In genomic region chr10:26373951-26374435, GRCm38 (mm10) we compare ENCODE assay signal across 7 mouse cellular contexts. TPM values are rescaled to one million over a fixed set of nuclear protein-coding genes. Genes with fewer than 3 reads are reported as not detected.
DNase-seq lines count a peak whose midpoint lies in the region; ATAC-seq and TF ChIP-seq lines count a peak whose summit lies in the region.

No protein-coding gene starts in this region.

- peak overlapping the region; percentile 85 for H3K4me3 ChIP-seq in cortical plate, adult 2 months (ENCODE audit: insufficient read depth, low read length)
- peak overlapping the region; percentile 85 for H3K4me3 ChIP-seq in intestine, embryonic 16.5 days (ENCODE audit: low read length)
- H3K4me3 ChIP-seq in limb, embryonic 13.5 days = peak overlapping the region; percentile 88
- peak overlapping the region; percentile 86 for H3K4me3 ChIP-seq in midbrain, embryonic 14.5 days (replicated peaks; ENCODE audit: low read depth, low read length)

- peak; percentile 72 for ATAC-seq in intestine, embryonic 16.5 days
- peak; percentile 30; the same call in 1 of the 2 replicates for ATAC-seq in limb, embryonic 13.5 days (ENCODE audit: low FRiP score, low read depth)
- ATAC-seq in midbrain, embryonic 14.5 days (ENCODE audit: low FRiP score, low TSS enrichment) = peak; percentile 38

- H3K27me3 ChIP-seq in intestine, embryonic 16.5 days (replicated peaks; ENCODE audit: control insufficient read depth, insufficient read depth, low read length) = no peaks in the 10 kb centered on the region
- no peaks in the 10 kb centered on the region for H3K27me3 ChIP-seq in limb, embryonic 13.5 days
- no peaks in the 10 kb centered on the region for H3K27me3 ChIP-seq in midbrain, embryonic 14.5 days (ENCODE audit: control insufficient read depth, insufficient read depth, low read length)

- no peaks in the 10 kb centered on the region for H3K4me1 ChIP-seq in cortical plate, adult 2 months (ENCODE audit: control insufficient read depth, insufficient read depth, low read length)
- 0 out of 2 replicates have a peak, but pooled peaks cover 4% of the 10 kb centered on the region for H3K4me1 ChIP-seq in intestine, embryonic 16.5 days (ENCODE audit: control insufficient read depth, insufficient read depth, low read length)
- peaks cover 18% of the 10 kb centered on the region for H3K4me1 ChIP-seq in limb, embryonic 13.5 days
- H3K4me1 ChIP-seq in midbrain, embryonic 14.5 days (ENCODE audit: control insufficient read depth, insufficient read depth, low read length) = peaks cover 17% of the 10 kb centered on the region; the same call in 1 of the 2 replicates

- no peak for TF ChIP-seq CTCF in cortical plate, adult 2 months (IDR thresholded peaks at IDR 0.05; ENCODE audit: extremely low read depth, insufficient read depth, low read length)

- intact Hi-C loops in gastrocnemius, postnatal 36 days (cut with DNase I) = loop anchor here (5.0 to 10.0 kb wide), 3 partner anchors 161 to 521 kb away; no protein-coding TSS in a partner anchor

- TF ChIP-seq POLR2A in cortical plate, adult 2 months (IDR thresholded peaks at IDR 0.05; ENCODE audit: extremely low read depth, insufficient read depth, low read length) = no peak

- H3K9ac ChIP-seq in intestine, embryonic 16.5 days (ENCODE audit: low read depth, low read length) = peak overlapping the region; percentile 95
- peak overlapping the region; percentile 99 for H3K9ac ChIP-seq in limb, embryonic 13.5 days
- H3K9ac ChIP-seq in midbrain, embryonic 14.5 days (replicated peaks; ENCODE audit: low read length) = peak overlapping the region; percentile 90

- WGBS in intestine, embryonic 16.5 days = under 1% methylated on average over 58 of the region's 71 CpGs
- under 1% methylated on average over 52 of the region's 71 CpGs for WGBS in limb, embryonic 13.5 days
- 1% methylated on average over 71 of the region's 71 CpGs for WGBS in midbrain, embryonic 14.5 days

- peak overlapping the region; percentile 92 for H3K27ac ChIP-seq in cortical plate, adult 2 months (ENCODE audit: insufficient read depth, low read length)
- peak overlapping the region; percentile 93 for H3K27ac ChIP-seq in intestine, embryonic 16.5 days (ENCODE audit: low read length)
- H3K27ac ChIP-seq in limb, embryonic 13.5 days = peak overlapping the region; percentile 98
- peak overlapping the region; percentile 96 for H3K27ac ChIP-seq in midbrain, embryonic 14.5 days (replicated peaks; ENCODE audit: low read depth, low read length)

- H3K4me2 ChIP-seq in intestine, embryonic 16.5 days (ENCODE audit: low read depth, low read length) = peak overlapping the region; percentile 68
- H3K4me2 ChIP-seq in limb, embryonic 13.5 days (replicated peaks) = peak overlapping the region; percentile 74
- peak overlapping the region; percentile 98 for H3K4me2 ChIP-seq in midbrain, embryonic 14.5 days (ENCODE audit: low read length)

- DNase-seq in adipocyte (ENCODE audit: low spot score) = peak; percentile 50
- peak; percentile 55 to 58 for DNase-seq in gastrocnemius, postnatal 36 days
- peak; percentile 80 for DNase-seq in midbrain, embryonic 14.5 days
- peak; percentile 59 to 62 for DNase-seq in spleen, postnatal 36 days (ENCODE audit: low spot score in 2 of 2)

- no peaks in the 10 kb centered on the region for H3K9me3 ChIP-seq in intestine, embryonic 16.5 days (ENCODE audit: control insufficient read depth, low read length)
- no peaks in the 10 kb centered on the region for H3K9me3 ChIP-seq in limb, embryonic 13.5 days
- no peaks in the 10 kb centered on the region for H3K9me3 ChIP-seq in midbrain, embryonic 14.5 days (ENCODE audit: control insufficient read depth, low read length)

- no peaks in the 10 kb centered on the region for H3K36me3 ChIP-seq in intestine, embryonic 16.5 days (ENCODE audit: control insufficient read depth, insufficient read depth, low read length)
- H3K36me3 ChIP-seq in limb, embryonic 13.5 days = peaks cover 4% of the 10 kb centered on the region
- 0 out of 2 replicates have a peak, but pooled peaks cover under 1% of the 10 kb centered on the region for H3K36me3 ChIP-seq in midbrain, embryonic 14.5 days (ENCODE audit: control insufficient read depth, insufficient read depth, low read length)

RNA-seq across cellular contexts. Expression of gene L3mbtl3, which starts 1.8 kb away (rescaled TPM):
- 15.6 and 15.7 TPM in 2 replicates for polyA plus RNA-seq in cortical plate, adult 2 months (2012; rRNA removed)
- total RNA-seq in gastrocnemius, postnatal 36 days (2021) = 1 to 10 TPM; 5.7 to 6.0 TPM
- 7.4 and 8.3 TPM in 2 replicates for polyA plus RNA-seq in intestine, embryonic 16.5 days (2015; fragmentation: Nextera tagmentation; extraction: Ambion mirVana)
- 33.1 and 33.7 TPM in 2 replicates for polyA plus RNA-seq in limb, embryonic 13.5 days (2015; fragmentation: Nextera tagmentation; extraction: Ambion mirVana)
- polyA plus RNA-seq in midbrain, embryonic 14.5 days (2014; fragmentation: Nextera tagmentation; extraction: Ambion mirVana) = 29.3 and 35.3 TPM in 2 replicates

Comparison
In these comparisons a context has a peak if more than half of its experiments do, and no peak if none do; other contexts are left out.
1. Peak in every context shown above with its lines: DNase-seq, ATAC-seq, H3K4me3 ChIP-seq and H3K27ac ChIP-seq.